Mouse (Mus musculus): ENCODE data around the gene Rpn2.

GRCm38 (mm10) chr2:157288996-157289395 lies 10.2 kb downstream of the Rpn2 start:
- TF ChIP-seq CTCF (IDR thresholded peaks at IDR 0.05; ENCODE audit: extremely low read depth, insufficient read length, insufficient replicate concordance, low read depth, low read length) (no peak), POLR2A (IDR thresholded peaks at IDR 0.05; ENCODE audit: low read depth, low read length) (no peak)
